Mouse (Mus musculus) forebrain, embryonic 11.5 days (tissue): ENCODE measurements around the gene St3gal5. TPM values are rescaled to one million over a fixed set of nuclear protein-coding genes. Genes with fewer than 3 reads are reported as not detected.
"Not testable (repeated sequence)": the region's sequence is repeated elsewhere in the genome, so short reads cannot be mapped to it uniquely, and the experiment has no call there.

Experiments
- ATAC-seq: fragments of 200-750 bp; cut with Nextera tagmentation; replicated peaks from 2 replicates; pipeline ENCODE4 v1.8.0; 2017; ENCODE audit warnings: moderate TSS enrichment; ENCODE audit not compliant: low FRiP score
- DNase-seq: peaks from one replicate; pipeline ENCODE4 v3.0.0-alpha.2; 2017; ENCODE audit warnings: low spot score
- H3K27ac ChIP-seq: fragments of 300-500 bp; sonication (generic); 2 replicates; pipeline ENCODE4 v1.5.1; 2014; ENCODE audit warnings: low read depth, low read length
- H3K27me3 ChIP-seq: fragments of 300-500 bp; sonication (generic); 2 replicates; pipeline ENCODE4 v1.6.1; 2014; ENCODE audit warnings: mild to moderate bottlenecking, low read length, mixed read lengths; ENCODE audit not compliant: control insufficient read depth, insufficient read depth
- H3K36me3 ChIP-seq: fragments of 300-500 bp; sonication (generic); 2 replicates; pipeline ENCODE4 v1.6.1; 2014; ENCODE audit warnings: mild to moderate bottlenecking, low read length, moderate library complexity, mixed read lengths; ENCODE audit not compliant: control insufficient read depth, insufficient read depth
- H3K4me1 ChIP-seq: fragments of 300-500 bp; sonication (generic); replicated peaks from 2 replicates; pipeline ENCODE4 v1.6.1; 2014; ENCODE audit warnings: low read length, mixed read lengths; ENCODE audit not compliant: control insufficient read depth, insufficient read depth
- H3K4me2 ChIP-seq: fragments of 300-500 bp; sonication (generic); 2 replicates; pipeline ENCODE4 v1.6.1; 2014; ENCODE audit warnings: low read depth, mild to moderate bottlenecking, low read length, moderate library complexity, mixed read lengths; ENCODE audit not compliant: severe bottlenecking
- H3K4me3 ChIP-seq: fragments of 300-500 bp; sonication (generic); 2 replicates; pipeline ENCODE4 v1.5.1; 2014; ENCODE audit warnings: low read depth, low read length
- H3K9ac ChIP-seq: fragments of 300-500 bp; sonication (generic); 2 replicates; pipeline ENCODE4 v1.6.1; 2014; ENCODE audit warnings: low read length
- H3K9me3 ChIP-seq: fragments of 300-500 bp; sonication (generic); 2 replicates; pipeline ENCODE4 v1.6.1; 2016; ENCODE audit warnings: low read length, mixed read lengths; ENCODE audit not compliant: control insufficient read depth
- WGBS: fragments of 180-500 bp; shearing (Covaris S2); extraction: QIAGEN DNeasy Blood & Tissue Kit; methylation state at CpG from one replicate; pipeline ENCODE4 v1.1.7; 2014; 5-methylcytosine and 5-hydroxymethylcytosine counted together
- polyA plus RNA-seq: library from polyadenylated mRNA; unstranded; fragments of >200 nt; fragmentation: Nextera tagmentation; extraction: Ambion mirVana; gene quantifications from 2 replicates; pipeline ENCODE4 v1.2.1, GENCODE M21; 2014

St3gal5 gene
- 40.4 and 43.3 TPM in 2 replicates for polyA plus RNA-seq

GRCm38 (mm10) chr6:72097181-72097995 lies at the start of gene St3gal5:
St3gal5 (plus strand) TSS chr6:72097592.
- Histone ChIP-seq H3K36me3 (no peaks in the 10 kb centered on the region), H3K4me2 (peak within 1 kb of the TSS; percentile 98), H3K9ac (peak within 1 kb of the TSS; percentile 87), H3K4me3 (peak within 1 kb of the TSS; percentile 63), H3K4me1 (peaks cover 6% of the 10 kb centered on the region; the same call in 1 of the 2 replicates), H3K27ac (peak within 1 kb of the TSS; percentile 66), H3K9me3 (no peaks in the 10 kb centered on the region), H3K27me3 (no peaks in the 10 kb centered on the region)
- ATAC-seq (peak; percentile 98), DNase-seq (peak; percentile 98)
- under 1% methylated on average over 79 of the region's 81 CpGs for WGBS

- Histone ChIP-seq H3K4me2 (no peak overlapping the region), H3K4me1 (no peaks in the 10 kb centered on the region), H3K4me3 (no peak overlapping the region), H3K27me3 (no peaks in the 10 kb centered on the region), H3K9me3 (no peaks in the 10 kb centered on the region), H3K27ac (no peak overlapping the region), H3K9ac (no peak overlapping the region), H3K36me3 (no peaks in the 10 kb centered on the region)
- ATAC-seq (no peak), DNase-seq (no peak)
- 87% methylated on average over 5 of the region's 5 CpGs for WGBS
Measured at GRCm38 (mm10) chr6:72048643-72049042, 48.7 kb upstream of the St3gal5 start.

GRCm38 (mm10) chr6:72049941-72050340 lies 47.5 kb upstream of the St3gal5 start:
- WGBS: 84% methylated on average over 6 of the region's 6 CpGs
- no peaks in the 10 kb centered on the region for H3K27me3 ChIP-seq
- H3K4me1 ChIP-seq: no peaks in the 10 kb centered on the region
- no peaks in the 10 kb centered on the region for H3K9me3 ChIP-seq
- H3K4me3 ChIP-seq: no peak overlapping the region
- DNase-seq (no peak), ATAC-seq (no peak)
- no peak overlapping the region for H3K27ac ChIP-seq
- no peak overlapping the region for H3K9ac ChIP-seq
- H3K36me3 ChIP-seq: no peaks in the 10 kb centered on the region
- H3K4me2 ChIP-seq: no peak overlapping the region

GRCm38 (mm10) chr6:72050827-72051226 lies 46.6 kb upstream of the St3gal5 start:
- no peaks in the 10 kb centered on the region for H3K9me3 ChIP-seq
- no peak overlapping the region for H3K27ac ChIP-seq
- no peak overlapping the region for H3K4me2 ChIP-seq
- H3K4me3 ChIP-seq: no peak overlapping the region
- no peak for DNase-seq
- H3K9ac ChIP-seq: no peak overlapping the region
- H3K36me3 ChIP-seq: no peaks in the 10 kb centered on the region
- no peaks in the 10 kb centered on the region for H3K27me3 ChIP-seq
- no peak for ATAC-seq
- no peaks in the 10 kb centered on the region for H3K4me1 ChIP-seq
- 82% methylated on average over 7 of the region's 7 CpGs for WGBS

GRCm38 (mm10) chr6:72051247-72051646 lies 46.1 kb upstream of the St3gal5 start:
- DNase-seq: no peak
- Histone ChIP-seq H3K9me3 (no peaks in the 10 kb centered on the region), H3K27ac (no peak overlapping the region), H3K9ac (no peak overlapping the region), H3K36me3 (no peaks in the 10 kb centered on the region), H3K4me1 (no peaks in the 10 kb centered on the region), H3K4me2 (no peak overlapping the region), H3K4me3 (no peak overlapping the region), H3K27me3 (no peaks in the 10 kb centered on the region)
- ATAC-seq: no peak
- 77% methylated on average over 2 of the region's 2 CpGs for WGBS

- Histone ChIP-seq H3K4me3 (no peak overlapping the region), H3K9me3 (no peaks in the 10 kb centered on the region), H3K9ac (no peak overlapping the region), H3K4me2 (no peak overlapping the region), H3K27ac (no peak overlapping the region), H3K36me3 (no peaks in the 10 kb centered on the region), H3K27me3 (no peaks in the 10 kb centered on the region), H3K4me1 (no peaks in the 10 kb centered on the region)
- ATAC-seq: no peak
- 67% methylated on average over 6 of the region's 6 CpGs for WGBS
- DNase-seq: no peak
Measured at GRCm38 (mm10) chr6:72051757-72052156, 45.6 kb upstream of the St3gal5 start.

GRCm38 (mm10) chr6:72056548-72056947 lies 40.8 kb upstream of the St3gal5 start:
- Histone ChIP-seq H3K27ac (no peak overlapping the region), H3K4me2 (no peak overlapping the region), H3K4me1 (no peaks in the 10 kb centered on the region), H3K9ac (no peak overlapping the region), H3K9me3 (no peaks in the 10 kb centered on the region), H3K4me3 (no peak overlapping the region), H3K36me3 (no peaks in the 10 kb centered on the region), H3K27me3 (no peaks in the 10 kb centered on the region)
- ATAC-seq (no peak), DNase-seq (no peak)
- WGBS: 74% methylated on average over 2 of the region's 2 CpGs

GRCm38 (mm10) chr6:72058398-72058889 lies 38.9 kb upstream of the St3gal5 start:
- WGBS: 86% methylated on average over 9 of the region's 9 CpGs
- ATAC-seq: no peak

GRCm38 (mm10) chr6:72060677-72061076 lies 36.7 kb upstream of the St3gal5 start:
- not testable (repeated sequence) for ATAC-seq, H3K27ac ChIP-seq

More at GRCm38 (mm10) chr6:72058398-72058889, 38.9 kb upstream of the St3gal5 start:
- no peak for DNase-seq
- no peak overlapping the region for H3K9ac ChIP-seq
- H3K27me3 ChIP-seq: no peaks in the 10 kb centered on the region
- no peak overlapping the region for H3K4me3 ChIP-seq
- H3K27ac ChIP-seq: no peak overlapping the region
- H3K9me3 ChIP-seq: no peaks in the 10 kb centered on the region
- no peaks in the 10 kb centered on the region for H3K4me1 ChIP-seq
- H3K4me2 ChIP-seq: no peak overlapping the region
- no peaks in the 10 kb centered on the region for H3K36me3 ChIP-seq

More at GRCm38 (mm10) chr6:72060677-72061076, 36.7 kb upstream of the St3gal5 start:
- not testable (repeated sequence) for H3K9me3 ChIP-seq, DNase-seq, H3K36me3 ChIP-seq, H3K4me1 ChIP-seq, H3K9ac ChIP-seq, H3K27me3 ChIP-seq, H3K4me3 ChIP-seq, H3K4me2 ChIP-seq
- 67% methylated on average over 10 of the region's 10 CpGs for WGBS
